Mouse (Mus musculus) urinary bladder, postnatal 10 days (tissue): ENCODE data around the gene Olfr519.
A peak's percentile ranks its signal among the peaks of the same experiment; 100 is the strongest.

ENCODE experiments used
- DNase-seq: peaks from one replicate; pipeline ENCODE4 v3.0.0; 2022; ENCODE audit warnings: low spot score

Gene Olfr519

DNA sequence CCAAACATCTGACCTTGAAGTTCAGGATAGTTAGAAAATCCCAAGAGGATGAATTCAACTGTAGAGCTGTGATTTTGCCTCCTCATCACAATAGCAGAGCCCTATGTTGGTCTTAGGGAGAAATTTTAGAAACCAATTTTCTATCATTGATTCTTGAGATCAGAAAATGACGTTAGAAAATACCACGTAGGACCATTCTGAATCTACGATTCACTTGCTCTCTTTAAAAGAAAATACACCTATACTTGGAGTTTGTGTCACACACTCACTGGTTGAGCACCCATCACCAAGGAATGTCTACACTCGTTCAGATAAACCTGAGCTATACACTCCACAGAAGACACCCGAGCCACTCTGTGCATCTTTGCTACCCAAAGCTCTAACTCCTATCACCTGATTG lies at the start of gene Olfr519:
Gene Olfr519, minus strand, starts transcription at position 101 of the 400 bp plus-strand sequence.
- DNase-seq, result no peak

DNA sequence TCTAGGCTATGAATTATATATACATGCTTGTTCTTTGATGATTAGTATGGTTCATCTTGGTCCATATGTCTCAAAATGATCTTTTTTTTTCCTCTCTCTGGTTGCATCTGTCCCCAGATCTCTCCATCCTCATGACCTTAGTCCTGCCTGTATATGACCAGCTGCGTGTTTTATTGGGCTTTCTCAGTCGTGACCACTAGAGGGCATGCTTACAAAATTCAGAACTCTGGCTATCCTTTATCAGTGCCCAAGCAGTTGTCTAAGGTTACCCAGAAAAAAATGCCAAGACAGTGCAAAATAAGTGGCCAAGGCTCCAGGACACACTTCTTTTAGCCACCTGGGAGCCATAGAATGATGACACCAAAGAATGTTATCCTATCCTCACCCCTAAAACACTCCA lies 49.8 kb upstream of the Olfr519 start:
- no peak for DNase-seq

DNA sequence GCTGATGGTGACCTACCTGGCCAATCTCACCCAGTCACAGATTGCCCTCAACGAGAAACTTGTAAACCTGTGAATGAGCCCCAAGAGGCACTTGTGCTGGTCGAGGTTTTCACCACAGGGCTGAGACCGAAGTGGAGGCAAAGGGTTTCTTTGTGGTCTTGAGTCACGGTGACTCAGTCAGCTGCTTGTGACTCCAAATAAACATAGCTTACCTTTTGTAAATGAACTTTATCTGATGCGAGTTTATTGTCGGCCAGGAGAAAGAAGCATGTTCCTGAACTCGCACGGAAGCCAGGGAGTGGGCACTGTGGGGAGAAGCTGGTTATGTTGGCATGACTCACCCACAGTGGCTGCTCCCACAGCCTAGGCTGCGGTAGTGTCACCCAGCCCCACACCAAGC lies 47.2 kb upstream of the Olfr519 start:
- no peak for DNase-seq

DNA sequence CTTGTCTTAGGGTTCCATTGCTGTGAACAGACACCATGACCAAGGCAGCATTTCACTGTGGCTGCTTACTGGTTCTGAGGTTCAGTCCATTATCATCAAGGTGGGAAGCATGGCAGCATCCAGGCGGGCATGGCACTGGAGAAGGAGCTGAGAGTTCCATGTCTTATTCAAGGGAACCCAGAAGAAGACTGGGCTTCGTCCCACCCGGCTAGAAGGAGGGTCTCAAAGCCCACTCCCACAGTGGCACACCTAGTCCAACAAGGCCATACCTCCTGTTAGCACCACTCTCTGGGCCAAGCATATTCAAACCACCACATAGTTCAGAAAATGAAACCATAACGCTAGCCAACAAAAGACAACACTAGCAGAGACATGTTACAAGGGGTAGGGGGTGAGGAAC lies 42.4 kb upstream of the Olfr519 start:
- no peak for DNase-seq

DNA sequence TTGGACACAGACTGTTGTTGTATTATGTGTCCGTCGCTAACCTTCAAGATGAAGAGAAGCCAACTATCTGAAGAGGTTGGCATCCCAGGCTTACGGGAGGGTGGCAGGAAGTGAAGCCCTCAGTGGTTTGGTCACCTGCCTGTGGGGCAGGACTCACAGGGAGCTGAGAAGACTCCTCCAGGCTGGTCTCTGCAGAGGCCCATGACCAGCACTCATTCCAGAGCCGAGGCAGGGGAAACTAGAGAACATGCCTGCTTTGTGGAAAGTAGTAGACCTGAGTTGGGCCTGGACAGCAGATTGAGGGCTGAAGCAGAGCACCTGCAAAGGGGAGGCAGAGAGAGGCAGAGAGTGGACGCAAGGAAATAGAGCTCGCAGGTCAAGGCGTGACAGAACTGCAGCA lies 41.2 kb upstream of the Olfr519 start:
- DNase-seq, result no peak

DNA sequence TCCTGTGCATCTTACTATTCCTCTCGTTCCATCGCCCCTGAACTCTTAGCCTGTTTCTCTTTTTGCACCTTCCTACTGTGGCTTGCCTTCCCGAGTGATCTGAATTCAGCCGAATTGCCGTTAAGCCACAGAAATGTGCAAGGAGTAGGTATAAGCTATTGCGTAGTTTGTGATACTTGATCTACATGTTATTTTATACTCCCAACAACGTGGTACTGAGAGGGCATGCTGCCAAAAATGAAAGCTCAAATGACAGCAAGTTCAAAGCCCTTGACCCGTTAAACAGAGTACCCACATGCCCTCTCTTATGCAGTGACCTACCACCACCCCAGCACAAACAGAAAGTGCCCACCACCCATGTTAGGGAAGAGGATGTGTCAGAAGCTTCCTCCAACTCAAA lies 40.6 kb upstream of the Olfr519 start:
- DNase-seq, result no peak

DNA sequence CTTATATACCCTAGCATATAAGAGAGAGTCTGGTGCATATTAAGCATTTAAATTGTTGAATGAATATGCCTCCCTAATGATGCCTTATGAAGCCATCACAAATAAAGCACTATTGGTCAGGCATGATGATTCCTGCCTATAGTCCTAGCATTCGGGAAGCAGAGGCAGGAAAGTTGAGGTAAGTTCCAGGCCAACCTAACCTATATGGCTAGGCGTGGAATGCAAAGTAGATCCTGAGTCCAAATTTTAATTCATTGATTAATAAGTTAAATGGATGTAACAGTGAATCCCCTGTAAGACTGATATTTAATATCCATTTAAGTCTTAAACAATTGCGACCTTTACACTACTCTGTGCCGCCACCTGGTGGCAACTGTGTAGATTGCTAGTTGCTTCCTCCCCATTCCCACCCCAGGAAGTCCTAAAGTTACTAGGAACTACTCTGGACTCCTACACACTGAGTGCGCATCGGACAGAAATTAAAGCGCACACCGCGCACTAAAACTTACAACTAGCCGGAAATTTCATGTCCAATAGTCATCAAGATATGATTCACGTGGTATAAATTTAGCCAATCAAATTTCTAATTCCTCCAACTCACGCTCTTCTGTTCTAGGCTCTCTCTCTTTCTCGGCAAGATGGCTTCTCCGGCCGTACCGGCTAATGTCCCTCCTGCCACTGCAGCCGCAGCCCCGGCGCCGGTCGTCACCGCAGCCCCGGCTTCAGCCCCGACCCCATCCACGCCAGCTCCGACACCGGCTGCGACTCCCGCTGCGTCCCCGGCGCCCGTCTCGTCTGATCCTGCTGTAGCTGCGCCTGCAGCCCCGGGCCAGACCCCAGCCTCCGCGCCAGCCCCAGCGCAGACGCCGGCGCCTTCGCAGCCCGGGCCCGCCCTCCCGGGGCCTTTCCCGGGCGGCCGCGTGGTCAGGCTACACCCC lies 39.8 kb upstream of the Olfr519 start, which contains the start of gene Eif3f:
Gene Eif3f, plus strand, starts transcription at position 624 of the 938 bp plus-strand sequence.
- DNase-seq, result peak; percentile 70

DNA sequence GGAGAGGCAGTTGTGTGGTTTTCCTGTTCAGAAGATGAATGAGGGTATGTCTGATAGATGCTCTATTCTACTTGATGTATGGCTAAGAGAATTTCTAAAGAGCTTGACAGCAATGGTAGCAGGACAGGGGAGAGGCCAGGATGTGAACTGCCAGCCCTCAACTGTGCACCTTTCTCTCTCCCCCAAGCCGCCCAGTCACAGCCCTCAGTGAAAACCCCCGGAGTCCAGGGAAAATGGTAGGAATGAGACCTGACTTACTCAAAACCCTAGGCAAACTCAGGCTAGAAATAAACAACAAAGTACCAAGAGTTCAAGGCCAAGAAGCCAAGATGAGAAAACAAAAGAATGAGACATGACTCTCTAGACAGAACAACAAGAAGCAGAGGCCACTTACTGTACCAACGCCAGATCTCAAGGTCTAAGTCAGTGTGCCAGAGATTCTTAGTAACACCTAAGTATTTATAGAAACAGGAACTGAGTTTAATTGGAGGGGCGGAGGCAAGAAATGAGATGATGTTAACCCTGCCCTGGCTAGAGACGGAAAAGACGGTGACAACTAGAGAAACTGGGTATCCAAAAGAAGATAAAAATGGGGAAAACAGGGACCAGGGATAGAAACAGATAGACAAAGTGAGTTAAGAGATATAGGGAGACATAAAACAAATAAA lies 35.6 kb upstream of the Olfr519 start, which contains the start of gene Nlrp10:
Gene Nlrp10, minus strand, starts transcription at position 453 of the 668 bp plus-strand sequence.
- DNase-seq, result no peak

DNA sequence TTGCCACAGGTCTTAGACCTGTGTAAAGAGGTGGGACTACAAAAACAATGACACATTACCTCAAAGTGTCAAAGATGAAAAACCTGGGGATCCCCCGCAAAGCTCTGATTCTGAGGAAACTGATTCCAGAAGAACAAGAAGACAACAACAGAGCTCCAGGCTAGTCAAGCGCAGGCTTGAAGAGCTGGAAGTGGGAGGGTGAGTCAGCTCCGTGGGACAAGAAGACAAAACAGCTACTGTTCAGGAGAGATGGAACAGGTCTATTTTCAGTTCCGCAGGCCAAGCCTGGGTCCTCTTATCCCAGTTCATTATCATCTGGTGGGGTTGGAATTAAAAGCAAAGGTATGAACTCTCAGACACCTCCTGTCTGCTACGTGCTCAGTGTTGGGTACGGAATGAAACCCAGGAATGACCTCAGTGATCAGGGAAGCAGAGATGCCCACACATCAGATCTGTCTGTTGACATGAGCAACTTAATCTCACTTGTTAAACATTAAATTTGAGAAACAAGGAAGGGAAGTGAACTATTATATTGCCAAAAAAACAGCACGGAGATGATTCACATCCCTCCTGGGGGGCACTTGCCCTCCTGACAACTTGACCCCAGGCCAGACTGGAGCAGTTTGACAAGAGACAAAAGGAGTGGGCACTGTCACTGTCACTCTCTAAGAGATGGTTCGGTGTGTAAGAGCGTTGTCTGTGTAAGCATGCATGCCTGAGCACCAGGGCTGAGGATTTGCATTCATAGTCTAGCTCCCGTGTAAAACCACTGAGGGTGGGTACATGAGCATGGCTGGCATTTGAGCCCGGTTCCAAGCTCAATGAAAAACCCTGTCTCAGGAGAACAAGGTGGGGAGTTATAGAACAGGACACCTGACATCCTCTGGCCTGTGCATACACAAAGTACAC lies 34.3 kb upstream of the Olfr519 start:
- no peak for DNase-seq

DNA sequence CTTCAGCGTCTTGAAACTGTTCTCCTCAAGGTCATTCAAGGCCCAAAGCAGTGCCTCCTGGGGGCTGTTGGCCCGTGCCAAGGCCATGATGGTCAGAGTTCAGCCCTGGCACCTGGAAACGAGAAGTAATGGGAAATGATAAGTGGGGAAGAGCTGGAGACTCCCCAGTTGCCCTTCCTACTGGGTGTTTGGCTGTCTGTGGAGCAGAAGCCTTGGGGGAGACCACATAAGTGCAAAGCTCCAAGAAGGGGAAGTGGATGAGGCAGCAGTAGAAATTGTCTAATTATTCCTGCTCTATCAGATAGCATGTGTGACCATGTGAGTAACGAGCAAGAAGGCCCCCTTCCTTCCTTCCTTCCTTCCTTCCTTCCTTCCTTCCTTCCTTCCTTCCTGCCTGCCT lies 32.8 kb upstream of the Olfr519 start:
- no peak for DNase-seq

DNA sequence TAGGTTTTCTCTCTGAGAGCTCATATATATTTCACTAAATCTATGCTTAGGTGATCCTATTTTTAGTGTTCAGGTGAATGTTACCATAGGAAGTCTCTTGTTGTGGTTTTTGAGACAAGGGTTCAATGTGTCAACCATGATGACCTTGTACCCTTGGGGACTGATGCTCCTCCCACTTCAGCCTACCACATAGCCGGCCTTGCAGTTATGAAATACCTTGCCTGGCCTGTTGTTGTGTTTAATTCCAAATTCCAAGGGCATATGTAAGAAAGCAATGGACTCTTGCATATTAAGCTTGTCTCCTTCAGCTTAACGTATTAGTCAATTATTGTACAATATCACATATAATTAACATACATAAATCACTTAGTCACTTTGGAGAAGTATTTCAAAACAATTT lies 9.7 kb upstream of the Olfr519 start:
- DNase-seq, result no peak

DNA sequence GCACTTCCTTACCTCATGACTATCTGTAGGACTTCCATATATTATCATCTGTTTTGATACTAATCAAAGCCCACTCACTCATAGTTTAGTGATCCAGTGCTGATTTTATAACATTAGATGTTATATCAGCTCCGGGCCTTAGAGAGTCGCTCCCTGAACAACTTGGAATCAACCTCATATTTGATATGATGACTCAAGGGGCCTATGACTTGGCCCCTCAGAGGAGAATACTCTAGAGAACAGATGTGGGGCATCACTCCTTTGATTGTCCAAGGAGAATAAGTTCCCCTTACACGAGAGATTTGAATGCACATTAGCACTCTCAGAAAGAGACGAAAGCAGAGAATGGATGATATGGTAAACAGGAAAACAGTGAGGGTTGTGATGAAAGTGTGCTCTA lies 9.3 kb downstream of the Olfr519 start, which contains the start of gene Olfr518:
Gene Olfr518, minus strand, starts transcription at position 101 of the 400 bp plus-strand sequence.
- DNase-seq, result no peak

DNA sequence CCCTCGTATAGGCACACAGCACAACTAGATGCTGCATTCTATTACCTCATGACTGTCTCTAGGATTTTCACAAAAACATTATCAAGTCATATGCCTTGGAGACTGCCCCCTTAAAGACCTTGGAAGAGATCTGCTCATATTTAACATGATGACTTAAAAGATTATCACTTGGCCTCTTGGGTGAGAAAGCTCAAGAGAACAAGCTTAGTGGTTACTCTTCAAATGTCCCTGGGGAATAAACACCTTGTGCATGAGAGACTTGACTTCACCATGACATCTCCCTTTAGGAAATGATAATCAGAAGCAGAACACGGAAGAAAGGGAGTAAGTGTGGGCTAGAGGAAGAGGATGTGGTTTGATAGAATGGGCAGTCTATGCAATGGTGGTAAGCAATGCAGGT lies 21.9 kb downstream of the Olfr519 start, which contains the start of gene Olfr517:
Gene Olfr517, minus strand, starts transcription at position 101 of the 400 bp plus-strand sequence.
- DNase-seq, result no peak

DNA sequence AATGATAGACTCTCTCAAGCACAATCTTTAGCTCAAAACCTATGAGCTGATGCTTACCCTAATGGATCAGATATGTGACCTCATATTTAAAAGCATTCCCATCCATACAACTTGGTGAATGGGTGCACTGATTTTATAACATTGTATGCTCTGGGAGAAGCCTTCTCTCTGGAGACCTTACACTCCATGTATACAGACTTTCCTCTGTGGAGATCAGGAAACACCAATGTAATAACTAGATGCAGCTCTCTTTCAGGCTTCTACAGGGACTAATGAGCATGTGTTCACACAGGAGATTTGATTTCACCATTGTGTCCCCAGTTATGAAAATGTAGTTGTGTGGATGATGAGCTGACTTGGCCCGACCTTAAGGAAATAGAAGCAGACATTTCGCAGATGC lies 43.8 kb downstream of the Olfr519 start, which contains the start of gene Olfr516:
Gene Olfr516, minus strand, starts transcription at position 101 of the 400 bp plus-strand sequence.
- no peak for DNase-seq
